Mouse (Mus musculus): ENCODE results near the gene S100a3. TPM values are rescaled to one million over a fixed set of nuclear protein-coding genes. Genes with fewer than 3 reads are reported as not detected.

S100a3 gene
- polyA plus RNA-seq (2015; fragmentation: Nextera tagmentation; extraction: Ambion mirVana) = 0.19 TPM in 1 of 2 replicates, not detected in the other

- Histone ChIP-seq H3K27me3 (replicated peaks) (no peaks in the 10 kb centered on the region), H3K27ac (no peak within 1 kb of the TSS), H3K4me3 (no peak within 1 kb of the TSS), H3K9me3 (no peaks in the 10 kb centered on the region), H3K9ac (no peak within 1 kb of the TSS), H3K36me3 (replicated peaks) (no peaks in the 10 kb centered on the region), H3K4me1 (no peaks in the 10 kb centered on the region), H3K4me2 (no peak within 1 kb of the TSS)
- WGBS = 86% methylated on average over 6 of the region's 6 CpGs
- no peak for ATAC-seq (replicated peaks)
Measured at GRCm38 (mm10) chr3:90560008-90560628, at the start of gene S100a3. Gene S100a3, plus strand, starts transcription at chr3:90560578.

- Histone ChIP-seq H3K9me3 (no peaks in the 10 kb centered on the region), H3K27ac (no peak overlapping the region), H3K4me3 (no peak overlapping the region), H3K4me1 (peaks cover 26% of the 10 kb centered on the region), H3K36me3 (replicated peaks) (no peaks in the 10 kb centered on the region), H3K27me3 (replicated peaks) (peaks cover 28% of the 10 kb centered on the region), H3K4me2 (no peak overlapping the region), H3K9ac (no peak overlapping the region)
- WGBS = 85% methylated on average over 5 of the region's 5 CpGs
- ATAC-seq (replicated peaks) = no peak
Measured at GRCm38 (mm10) chr3:90512276-90512675, 48.1 kb upstream of the S100a3 start.

- Histone ChIP-seq H3K9ac (no peak overlapping the region), H3K36me3 (replicated peaks) (no peaks in the 10 kb centered on the region), H3K4me3 (no peak overlapping the region), H3K9me3 (no peaks in the 10 kb centered on the region), H3K4me1 (peaks cover 18% of the 10 kb centered on the region), H3K27me3 (replicated peaks) (peaks cover 28% of the 10 kb centered on the region), H3K4me2 (no peak overlapping the region), H3K27ac (no peak overlapping the region)
- WGBS = 76% methylated on average over 9 of the region's 9 CpGs
- no peak for ATAC-seq (replicated peaks)
Measured at GRCm38 (mm10) chr3:90512948-90513642, 47.3 kb upstream of the S100a3 start.

- Histone ChIP-seq H3K27me3 (replicated peaks) (peaks cover 28% of the 10 kb centered on the region), H3K9me3 (no peaks in the 10 kb centered on the region), H3K4me2 (peak within 1 kb of the TSS; percentile 60), H3K27ac (no peak within 1 kb of the TSS), H3K4me3 (peak within 1 kb of the TSS; percentile 34), H3K9ac (peak within 1 kb of the TSS; percentile 25), H3K36me3 (replicated peaks) (no peaks in the 10 kb centered on the region), H3K4me1 (peaks cover 15% of the 10 kb centered on the region)
- no peak for ATAC-seq (replicated peaks)
- 6% methylated on average over 25 of the region's 25 CpGs for WGBS
Measured at GRCm38 (mm10) chr3:90513796-90514590, 46.4 kb upstream of the S100a3 start, which contains the start of the genes S100a1 and S100a13. Gene S100a1, minus strand, starts transcription at chr3:90514392. Gene S100a13, plus strand, starts transcription at chr3:90514435.

- 2% methylated on average over 10 of the region's 10 CpGs for WGBS
- Histone ChIP-seq H3K9ac (peak overlapping the region; percentile 25), H3K27ac (no peak overlapping the region), H3K9me3 (no peaks in the 10 kb centered on the region), H3K4me3 (peak overlapping the region; percentile 34), H3K4me2 (peak overlapping the region; percentile 60), H3K36me3 (replicated peaks) (no peaks in the 10 kb centered on the region), H3K27me3 (replicated peaks) (peaks cover 28% of the 10 kb centered on the region), H3K4me1 (peaks cover 13% of the 10 kb centered on the region)
- ATAC-seq (replicated peaks) = 0 out of 2 replicates have a peak, but pooled peaks have one; percentile 28
Measured at GRCm38 (mm10) chr3:90514691-90515090, 45.7 kb upstream of the S100a3 start.

- H3K9me3 ChIP-seq = no peaks in the 10 kb centered on the region
- H3K27ac ChIP-seq = no peak overlapping the region
- peaks cover 11% of the 10 kb centered on the region for H3K4me1 ChIP-seq
- no peak overlapping the region for H3K9ac ChIP-seq
- no peaks in the 10 kb centered on the region for H3K36me3 ChIP-seq (replicated peaks)
- 33% methylated on average over 1 of the region's 1 CpGs for WGBS
- peaks cover 28% of the 10 kb centered on the region for H3K27me3 ChIP-seq (replicated peaks)
- peak overlapping the region; percentile 34; the same call in 1 of the 2 replicates for H3K4me3 ChIP-seq
- H3K4me2 ChIP-seq = peak overlapping the region; percentile 60
- ATAC-seq (replicated peaks) = no peak
Measured at GRCm38 (mm10) chr3:90515242-90515641, 45.1 kb upstream of the S100a3 start.

GRCm38 (mm10) chr3:90515789-90516188 is 44.6 kb upstream of the S100a3 start:
- H3K4me2 ChIP-seq = no peak overlapping the region
- no peak for ATAC-seq (replicated peaks)
- no peak overlapping the region for H3K9ac ChIP-seq
- H3K9me3 ChIP-seq = no peaks in the 10 kb centered on the region
- H3K27me3 ChIP-seq (replicated peaks) = peaks cover 28% of the 10 kb centered on the region
- H3K4me3 ChIP-seq = no peak overlapping the region
- H3K4me1 ChIP-seq = peaks cover 11% of the 10 kb centered on the region
- H3K27ac ChIP-seq = no peak overlapping the region
- no peaks in the 10 kb centered on the region for H3K36me3 ChIP-seq (replicated peaks)
- WGBS = 89% methylated on average over 4 of the region's 4 CpGs

GRCm38 (mm10) chr3:90517711-90518110 is 42.7 kb upstream of the S100a3 start:
- 85% methylated on average over 4 of the region's 4 CpGs for whole genome bisulfite sequencing
- Histone ChIP-seq H3K9me3 (no peaks in the 10 kb centered on the region), H3K9ac (no peak overlapping the region), H3K4me3 (no peak overlapping the region), H3K4me1 (peaks cover 11% of the 10 kb centered on the region), H3K4me2 (no peak overlapping the region), H3K36me3 (replicated peaks) (no peaks in the 10 kb centered on the region), H3K27me3 (replicated peaks) (peaks cover 23% of the 10 kb centered on the region), H3K27ac (no peak overlapping the region)
- no peak for ATAC-seq (replicated peaks)

GRCm38 (mm10) chr3:90525421-90525820 is 35.0 kb upstream of the S100a3 start:
- H3K27me3 ChIP-seq (replicated peaks) = no peaks in the 10 kb centered on the region
- no peak for ATAC-seq (replicated peaks)
- H3K4me1 ChIP-seq = no peaks in the 10 kb centered on the region
- no peaks in the 10 kb centered on the region for H3K9me3 ChIP-seq
- H3K36me3 ChIP-seq (replicated peaks) = no peaks in the 10 kb centered on the region
- H3K27ac ChIP-seq = no peak overlapping the region
- no peak overlapping the region for H3K9ac ChIP-seq
- H3K4me3 ChIP-seq = no peak overlapping the region
- 64% methylated on average over 4 of the region's 4 CpGs for WGBS
- no peak overlapping the region for H3K4me2 ChIP-seq

- H3K9ac ChIP-seq = no peak overlapping the region
- H3K4me3 ChIP-seq = no peak overlapping the region
- WGBS = 96% methylated on average over 2 of the region's 2 CpGs
- no peak for ATAC-seq (replicated peaks)
- H3K9me3 ChIP-seq = no peaks in the 10 kb centered on the region
- no peaks in the 10 kb centered on the region for H3K27me3 ChIP-seq (replicated peaks)
- H3K4me2 ChIP-seq = no peak overlapping the region
- no peaks in the 10 kb centered on the region for H3K36me3 ChIP-seq (replicated peaks)
- no peaks in the 10 kb centered on the region for H3K4me1 ChIP-seq
- no peak overlapping the region for H3K27ac ChIP-seq
Measured at GRCm38 (mm10) chr3:90526076-90526475, 34.3 kb upstream of the S100a3 start.

GRCm38 (mm10) chr3:90526580-90526979 is 33.8 kb upstream of the S100a3 start, which contains the start of gene S100a14:
Gene S100a14, plus strand, starts transcription at chr3:90526856.
- H3K9ac ChIP-seq = no peak within 1 kb of the TSS
- H3K27ac ChIP-seq = no peak within 1 kb of the TSS
- no peaks in the 10 kb centered on the region for H3K4me1 ChIP-seq
- H3K4me3 ChIP-seq = no peak within 1 kb of the TSS
- no peaks in the 10 kb centered on the region for H3K36me3 ChIP-seq (replicated peaks)
- H3K9me3 ChIP-seq = no peaks in the 10 kb centered on the region
- WGBS = 82% methylated on average over 5 of the region's 5 CpGs
- H3K27me3 ChIP-seq (replicated peaks) = no peaks in the 10 kb centered on the region
- no peak within 1 kb of the TSS for H3K4me2 ChIP-seq
- ATAC-seq (replicated peaks) = no peak

GRCm38 (mm10) chr3:90527291-90527873 is 33.0 kb upstream of the S100a3 start:
- Histone ChIP-seq H3K4me2 (no peak overlapping the region), H3K9me3 (no peaks in the 10 kb centered on the region), H3K36me3 (replicated peaks) (no peaks in the 10 kb centered on the region), H3K9ac (no peak overlapping the region), H3K27ac (no peak overlapping the region), H3K4me3 (no peak overlapping the region), H3K27me3 (replicated peaks) (no peaks in the 10 kb centered on the region), H3K4me1 (no peaks in the 10 kb centered on the region)
- no peak for ATAC-seq (replicated peaks)
- WGBS = 86% methylated on average over 7 of the region's 7 CpGs

Measured in midbrain, embryonic 15.5 days (tissue).